Mouse (Mus musculus) erythroblast, embryonic 14.5 days (primary cell): ENCODE measurements at regions not wholly inside any gene's neighbourhood (a gene's known extent, or its start where the extent isn't known, plus 50 kb on each side); places are given as distances from the start of the nearest gene placed in this dataset.

Experiments used
- H3K27me3 ChIP-seq: 2 replicates; pipeline ENCODE4 v1.6.1; 2012; ENCODE audit warnings: inconsistent platforms; ENCODE audit not compliant: control insufficient read depth
- H3K36me3 ChIP-seq: 2 replicates; pipeline ENCODE4 v1.6.1; 2012; ENCODE audit warnings: mild to moderate bottlenecking, inconsistent platforms; ENCODE audit not compliant: control insufficient read depth
- H3K4me1 ChIP-seq: 2 replicates; pipeline ENCODE4 v1.6.1; 2012; ENCODE audit warnings: inconsistent platforms; ENCODE audit not compliant: control insufficient read depth
- H3K4me3 ChIP-seq: replicated peaks from 2 replicates; pipeline ENCODE3; 2012; ENCODE audit warnings: moderate library complexity, mild to moderate bottlenecking, inconsistent platforms
- H3K9me3 ChIP-seq: 2 replicates; pipeline ENCODE4 v1.6.1; 2012; ENCODE audit warnings: low read length, inconsistent platforms, mixed read lengths; ENCODE audit not compliant: control insufficient read depth
- GATA1 ChIP-seq: IDR thresholded peaks from 2 replicates; pipeline ENCODE4 v1.6.1; 2012; ENCODE audit warnings: low read length, inconsistent platforms, mixed read lengths
- TAL1 ChIP-seq: IDR thresholded peaks from 3 replicates; pipeline ENCODE4 v1.6.1; 2012; ENCODE audit warnings: low read length, inconsistent platforms, mixed read lengths

GRCm38 (mm10) chr2:178664977-178665376, 234.6 kb downstream of the Cdh26 start:
- H3K4me1 ChIP-seq = no peaks in the 10 kb centered on the region
- H3K36me3 ChIP-seq = no peaks in the 10 kb centered on the region
- no peaks in the 10 kb centered on the region for H3K27me3 ChIP-seq
- no peak overlapping the region for H3K4me3 ChIP-seq
- no peak for TF ChIP-seq GATA1
- TF ChIP-seq TAL1 = no peak
- no peaks in the 10 kb centered on the region for H3K9me3 ChIP-seq

GRCm38 (mm10) chr2:178668451-178668850, 238.1 kb downstream of the Cdh26 start:
- TF ChIP-seq GATA1 (no peak), TAL1 (no peak)
- no peaks in the 10 kb centered on the region for H3K4me1 ChIP-seq
- no peaks in the 10 kb centered on the region for H3K36me3 ChIP-seq
- no peaks in the 10 kb centered on the region for H3K27me3 ChIP-seq
- no peaks in the 10 kb centered on the region for H3K9me3 ChIP-seq
- H3K4me3 ChIP-seq = no peak overlapping the region

DNA sequence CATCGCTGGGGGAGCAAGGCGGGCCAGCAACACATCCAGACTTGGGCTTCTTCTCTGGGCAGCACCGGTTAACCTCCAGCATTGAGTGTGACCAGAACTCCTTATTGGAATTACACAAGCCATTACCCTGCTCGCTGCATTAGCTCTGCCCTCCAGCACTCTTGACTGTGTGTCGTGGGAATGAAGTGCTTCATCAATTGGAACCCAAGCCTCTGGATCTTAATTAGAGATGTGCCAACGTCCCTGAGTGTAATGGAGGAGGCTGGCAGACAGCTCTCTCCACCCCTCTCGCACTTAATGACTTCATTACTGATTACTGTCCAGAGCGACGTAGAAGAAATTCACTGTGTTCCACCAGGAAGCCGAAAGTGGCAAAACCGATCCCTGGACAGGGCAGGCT, 240.6 kb downstream of the Cdh26 start:
- Histone ChIP-seq H3K9me3 (no peaks in the 10 kb centered on the region), H3K4me3 (no peak overlapping the region), H3K4me1 (no peaks in the 10 kb centered on the region), H3K27me3 (no peaks in the 10 kb centered on the region), H3K36me3 (no peaks in the 10 kb centered on the region)
- no peak for TF ChIP-seq TAL1
- no peak for TF ChIP-seq GATA1

DNA sequence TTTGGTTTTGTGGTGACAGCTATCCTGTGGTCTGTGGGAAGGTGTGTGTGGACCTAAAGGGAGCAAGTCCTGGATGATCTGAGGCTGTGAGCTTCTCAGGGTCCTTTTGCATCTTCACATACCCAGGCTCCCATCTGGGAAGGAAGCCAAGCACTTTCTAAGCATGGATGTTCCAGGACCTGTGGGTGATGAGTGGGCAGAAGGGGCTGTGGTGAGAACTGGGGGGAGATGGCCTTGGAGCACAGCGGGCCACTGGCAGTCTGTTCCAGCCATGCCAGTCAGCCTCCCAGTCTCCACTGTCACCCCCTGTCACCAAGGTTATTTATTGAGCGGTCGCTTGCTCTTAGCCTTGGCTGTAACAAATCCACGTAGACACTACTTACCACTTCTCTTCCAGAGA, 243.3 kb downstream of the Cdh26 start:
- no peaks in the 10 kb centered on the region for H3K9me3 ChIP-seq
- TF ChIP-seq GATA1 (no peak), TAL1 (no peak)
- no peak overlapping the region for H3K4me3 ChIP-seq
- no peaks in the 10 kb centered on the region for H3K36me3 ChIP-seq
- H3K27me3 ChIP-seq = no peaks in the 10 kb centered on the region
- H3K4me1 ChIP-seq = no peaks in the 10 kb centered on the region

DNA sequence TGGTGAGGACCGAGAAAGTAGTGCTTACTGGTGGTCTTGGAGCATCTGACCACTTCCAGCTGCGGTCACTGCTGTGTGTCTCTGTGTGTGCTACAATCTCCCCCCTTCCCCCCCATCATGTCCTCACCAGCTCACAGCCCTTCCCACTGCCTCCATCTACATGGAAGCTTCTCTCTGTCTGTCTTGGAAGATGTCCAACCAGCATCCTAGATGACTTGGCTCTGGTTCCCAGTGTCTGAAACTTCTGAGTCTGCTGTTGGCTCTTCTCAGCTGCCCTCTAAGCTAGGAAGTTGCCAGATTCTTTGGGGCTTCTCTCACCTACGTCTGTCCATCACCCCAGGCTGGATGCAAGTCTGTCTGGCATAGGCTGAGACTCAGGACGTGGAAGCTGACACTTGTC, 244.3 kb downstream of the Cdh26 start:
- Histone ChIP-seq H3K9me3 (no peaks in the 10 kb centered on the region), H3K27me3 (no peaks in the 10 kb centered on the region), H3K36me3 (no peaks in the 10 kb centered on the region), H3K4me1 (no peaks in the 10 kb centered on the region), H3K4me3 (no peak overlapping the region)
- TF ChIP-seq TAL1 = no peak
- TF ChIP-seq GATA1 = no peak

DNA sequence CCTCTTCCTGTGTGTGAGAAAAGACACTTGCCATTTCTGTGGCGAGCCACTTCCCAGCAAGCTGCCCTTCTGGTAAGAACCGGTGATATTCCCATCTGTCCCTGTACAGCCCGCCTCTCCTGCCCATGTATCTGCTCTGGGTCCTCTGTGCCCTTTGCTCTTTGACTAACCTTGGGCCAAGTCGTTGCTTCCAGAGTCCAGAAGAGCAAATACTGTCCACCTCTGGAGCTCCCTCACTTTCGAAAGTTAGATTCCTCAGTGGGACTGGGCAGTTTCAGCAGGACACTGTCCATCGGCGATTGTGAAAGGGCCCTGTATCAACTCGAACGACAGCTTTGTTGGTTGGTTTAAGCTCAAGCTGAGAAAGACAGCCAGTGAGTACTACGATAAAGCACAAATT, 246.6 kb downstream of the Cdh26 start:
- Histone ChIP-seq H3K9me3 (no peaks in the 10 kb centered on the region), H3K4me1 (no peaks in the 10 kb centered on the region), H3K4me3 (no peak overlapping the region), H3K27me3 (no peaks in the 10 kb centered on the region), H3K36me3 (no peaks in the 10 kb centered on the region)
- TF ChIP-seq TAL1 = no peak

- Histone ChIP-seq H3K27me3 (no peaks in the 10 kb centered on the region), H3K4me1 (no peaks in the 10 kb centered on the region), H3K36me3 (no peaks in the 10 kb centered on the region), H3K4me3 (no peak overlapping the region), H3K9me3 (no peaks in the 10 kb centered on the region)
- TF ChIP-seq GATA1 (no peak), TAL1 (no peak)
Observed at GRCm38 (mm10) chr2:178680368-178680767, 250.0 kb downstream of the Cdh26 start.

GRCm38 (mm10) chr2:178684026-178684958, 254.0 kb downstream of the Cdh26 start:
- Histone ChIP-seq H3K4me3 (no peak overlapping the region), H3K4me1 (no peaks in the 10 kb centered on the region), H3K36me3 (no peaks in the 10 kb centered on the region), H3K27me3 (no peaks in the 10 kb centered on the region), H3K9me3 (no peaks in the 10 kb centered on the region)
- no peak for TF ChIP-seq TAL1
- TF ChIP-seq GATA1 = no peak

DNA sequence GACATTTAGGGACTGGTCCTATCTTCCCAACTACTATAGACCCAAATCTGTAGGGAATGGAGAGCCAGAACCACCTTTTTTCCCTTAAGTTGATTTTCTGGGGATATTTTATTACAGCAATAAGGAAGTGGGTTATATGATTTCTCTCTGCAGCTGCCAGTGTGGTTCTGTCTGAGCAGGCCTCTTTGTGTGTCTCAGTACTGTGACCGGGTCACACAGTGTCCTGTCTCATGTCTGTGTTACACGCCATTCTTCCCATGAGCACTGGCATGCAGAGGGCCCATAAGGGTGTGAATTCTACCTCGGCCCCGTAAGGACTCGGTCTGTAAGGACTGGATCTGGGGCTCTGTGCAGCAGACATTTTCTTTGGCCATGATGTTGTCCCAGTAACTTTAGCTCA, 254.9 kb downstream of the Cdh26 start:
- H3K27me3 ChIP-seq = no peaks in the 10 kb centered on the region
- no peaks in the 10 kb centered on the region for H3K9me3 ChIP-seq
- H3K36me3 ChIP-seq = no peaks in the 10 kb centered on the region
- H3K4me3 ChIP-seq = no peak overlapping the region
- H3K4me1 ChIP-seq = no peaks in the 10 kb centered on the region
- TF ChIP-seq TAL1 = no peak
